Mouse (Mus musculus) kidney, adult 2 months (tissue): ENCODE measurements at regions not wholly inside any gene's neighbourhood (a gene's known extent, or its start where the extent isn't known, plus 50 kb on each side); places are given as distances from the start of the nearest gene placed in this dataset.

Source experiments
- DNase-seq: peaks from one replicate; pipeline ENCODE4 v3.0.0; 2021
- H3K27ac ChIP-seq: fragments of 200-500 bp; 2 replicates; pipeline ENCODE4 v1.5.1; 2012; ENCODE audit warnings: low read depth, low read length, control low read depth, inconsistent platforms; ENCODE audit not compliant: insufficient read depth
- H3K27me3 ChIP-seq: fragments of 200-500 bp; replicated peaks from 2 replicates; pipeline ENCODE4 v1.6.1; 2012; ENCODE audit warnings: mild to moderate bottlenecking, moderate library complexity, low read length, inconsistent platforms; ENCODE audit not compliant: control insufficient read depth, insufficient read depth
- H3K36me3 ChIP-seq: fragments of 200-500 bp; 2 replicates; pipeline ENCODE4 v1.6.1; 2012; ENCODE audit warnings: mild to moderate bottlenecking, moderate library complexity, low read length, inconsistent platforms; ENCODE audit not compliant: control insufficient read depth, insufficient read depth
- H3K4me1 ChIP-seq: fragments of 200-500 bp; 2 replicates; pipeline ENCODE4 v1.6.1; 2011; ENCODE audit warnings: low read length; ENCODE audit not compliant: control insufficient read depth, insufficient read depth
- H3K4me3 ChIP-seq: fragments of 200-500 bp; 2 replicates; pipeline ENCODE4 v1.5.1; 2011; ENCODE audit warnings: mild to moderate bottlenecking, low read depth, low read length, control low read depth; ENCODE audit not compliant: insufficient read depth
- CTCF ChIP-seq: fragments of 200-500 bp; conservative IDR thresholded peaks from 2 replicates; pipeline ENCODE4 v1.5.1; 2011; ENCODE audit warnings: low read depth, mild to moderate bottlenecking, control low read depth, low read length, moderate library complexity, mixed read lengths; ENCODE audit not compliant: insufficient read depth, insufficient read length
- POLR2A ChIP-seq: fragments of 200-500 bp; IDR thresholded peaks from one replicate; pipeline ENCODE4 v1.6.1; 2011; ENCODE audit warnings: low read depth, low read length, control low read depth
- WGBS: fragments of 180-500 bp; shearing (Covaris S2); methylation state at CpG from one replicate; pipeline ENCODE4 v1.1.7; 2018; 5-methylcytosine and 5-hydroxymethylcytosine counted together

GRCm38 (mm10) chr10:46063831-46064230 lies 486.2 kb downstream of the Hace1 start:
- no peak overlapping the region for H3K4me3 ChIP-seq
- H3K4me1 ChIP-seq: no peaks in the 10 kb centered on the region
- no peaks in the 10 kb centered on the region for H3K36me3 ChIP-seq
- no peak for TF ChIP-seq CTCF
- no peak for TF ChIP-seq POLR2A
- 87% methylated on average over 4 of the region's 4 CpGs for WGBS
- no peak overlapping the region for H3K27ac ChIP-seq
- no peak for DNase-seq
- no peaks in the 10 kb centered on the region for H3K27me3 ChIP-seq

GRCm38 (mm10) chr10:46070766-46071165 lies 493.1 kb downstream of the Hace1 start:
- Histone ChIP-seq H3K27ac (no peak overlapping the region), H3K4me1 (no peaks in the 10 kb centered on the region), H3K36me3 (no peaks in the 10 kb centered on the region), H3K27me3 (no peaks in the 10 kb centered on the region), H3K4me3 (no peak overlapping the region)
- no peak for TF ChIP-seq CTCF
- no peak for TF ChIP-seq POLR2A
- 87% methylated on average over 3 of the region's 3 CpGs for WGBS
- DNase-seq: no peak

- Histone ChIP-seq H3K4me3 (no peak overlapping the region), H3K4me1 (no peaks in the 10 kb centered on the region), H3K27me3 (no peaks in the 10 kb centered on the region), H3K36me3 (no peaks in the 10 kb centered on the region), H3K27ac (no peak overlapping the region)
- TF ChIP-seq POLR2A (no peak), CTCF (no peak)
- WGBS: 62% methylated on average over 8 of the region's 8 CpGs
- DNase-seq: no peak
Measured at GRCm38 (mm10) chr10:46071220-46071619, 493.6 kb downstream of the Hace1 start.

- H3K36me3 ChIP-seq: no peaks in the 10 kb centered on the region
- no peak overlapping the region for H3K27ac ChIP-seq
- no peak overlapping the region for H3K4me3 ChIP-seq
- H3K27me3 ChIP-seq: no peaks in the 10 kb centered on the region
- no peak for TF ChIP-seq CTCF
- TF ChIP-seq POLR2A: no peak
- no peak for DNase-seq
- no peaks in the 10 kb centered on the region for H3K4me1 ChIP-seq
- 84% methylated on average over 12 of the region's 12 CpGs for WGBS
Measured at GRCm38 (mm10) chr10:46071810-46072549, 494.4 kb downstream of the Hace1 start.

DNA sequence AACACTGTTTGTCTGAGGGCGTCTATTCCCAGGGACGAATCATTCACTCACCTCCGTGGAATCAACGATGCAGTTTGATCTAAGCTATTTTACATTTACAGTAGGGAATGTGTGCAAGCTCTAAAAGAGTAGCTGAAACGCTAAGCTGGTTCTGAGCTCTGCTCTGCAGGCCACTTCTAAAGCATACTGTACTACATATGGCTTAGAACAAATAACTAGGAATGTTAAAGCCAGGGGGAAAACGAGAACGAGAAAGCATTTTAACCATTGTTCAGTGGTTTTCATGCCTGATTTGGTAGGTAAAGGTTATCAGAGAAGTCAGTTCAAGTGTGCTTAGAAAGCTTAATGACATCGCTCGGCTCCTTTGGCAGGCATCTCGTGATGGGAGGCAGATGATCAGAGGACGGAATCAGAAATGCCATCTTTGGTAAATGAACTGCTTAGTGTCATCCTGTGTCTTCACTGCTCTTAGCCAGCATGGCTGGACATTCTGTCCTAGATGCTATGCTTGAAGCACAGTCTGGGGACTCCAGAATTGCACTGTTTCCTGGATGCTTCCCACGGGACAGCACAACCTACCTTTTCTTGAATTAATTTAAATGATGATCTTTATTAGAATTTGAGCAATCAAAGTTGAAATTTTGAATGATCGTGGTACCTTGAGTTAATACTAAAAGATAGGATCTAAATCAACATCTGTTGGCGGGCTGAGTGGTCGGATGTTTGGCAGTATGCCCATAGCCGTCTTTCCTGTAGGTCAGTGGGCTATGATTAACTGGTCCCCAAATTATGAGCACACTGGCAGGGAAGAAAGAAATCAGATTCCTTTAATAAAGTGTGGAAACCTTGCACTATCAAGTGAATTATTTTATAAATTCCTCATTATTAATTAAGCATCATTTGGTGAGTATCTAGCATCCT lies 495.2 kb downstream of the Hace1 start:
- no peak for DNase-seq
- H3K36me3 ChIP-seq: no peaks in the 10 kb centered on the region
- H3K27ac ChIP-seq: no peak overlapping the region
- no peak for TF ChIP-seq POLR2A
- TF ChIP-seq CTCF: no peak
- H3K4me1 ChIP-seq: no peaks in the 10 kb centered on the region
- WGBS: 69% methylated on average over 16 of the region's 16 CpGs
- no peak overlapping the region for H3K4me3 ChIP-seq
- no peaks in the 10 kb centered on the region for H3K27me3 ChIP-seq

DNA sequence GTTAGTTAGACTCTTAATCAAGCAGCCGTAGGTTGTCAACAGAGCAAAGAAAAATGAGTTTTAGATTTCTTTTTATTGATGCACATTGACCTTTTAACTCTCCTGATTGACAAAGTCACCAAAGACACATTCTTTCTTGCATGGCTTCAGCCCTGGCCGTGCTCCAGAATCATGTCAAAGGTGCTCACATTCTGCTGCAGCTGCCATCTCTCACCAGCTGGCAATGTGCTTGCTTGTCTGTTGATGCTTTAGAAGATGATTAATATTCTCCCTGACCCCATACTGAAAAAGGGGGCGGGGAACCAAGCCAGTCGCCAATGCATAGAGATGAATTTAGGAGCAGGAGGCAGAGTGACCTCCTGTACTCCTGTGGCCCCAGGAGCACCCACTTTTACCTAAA lies 510.1 kb downstream of the Hace1 start:
- TF ChIP-seq POLR2A: no peak
- no peak for TF ChIP-seq CTCF
- no peak overlapping the region for H3K27ac ChIP-seq
- no peak for DNase-seq
- WGBS: 47% methylated on average over 4 of the region's 4 CpGs
- H3K36me3 ChIP-seq: no peaks in the 10 kb centered on the region
- H3K4me3 ChIP-seq: no peak overlapping the region
- no peaks in the 10 kb centered on the region for H3K4me1 ChIP-seq
- no peaks in the 10 kb centered on the region for H3K27me3 ChIP-seq

GRCm38 (mm10) chr10:46100837-46101236 lies 523.2 kb downstream of the Hace1 start:
- Histone ChIP-seq H3K4me1 (no peaks in the 10 kb centered on the region), H3K27me3 (no peaks in the 10 kb centered on the region), H3K36me3 (no peaks in the 10 kb centered on the region), H3K4me3 (no peak overlapping the region), H3K27ac (no peak overlapping the region)
- TF ChIP-seq POLR2A: no peak
- TF ChIP-seq CTCF: no peak
- no peak for DNase-seq
